Mouse (Mus musculus): ENCODE results near the gene Snrnp70. TPM values are rescaled to one million over a fixed set of nuclear protein-coding genes. Genes with fewer than 3 reads are reported as not detected.

Snrnp70 gene
- total RNA-seq, 2 experiments from 2014 or later, result 453 to 460 TPM

GRCm38 (mm10) chr7:45339410-45340065 lies 56.0 kb downstream of the Snrnp70 start:
- intact Hi-C loops (cut with DNase I), result no loop called here
- peak; percentile 84 for DNase-seq

DNA sequence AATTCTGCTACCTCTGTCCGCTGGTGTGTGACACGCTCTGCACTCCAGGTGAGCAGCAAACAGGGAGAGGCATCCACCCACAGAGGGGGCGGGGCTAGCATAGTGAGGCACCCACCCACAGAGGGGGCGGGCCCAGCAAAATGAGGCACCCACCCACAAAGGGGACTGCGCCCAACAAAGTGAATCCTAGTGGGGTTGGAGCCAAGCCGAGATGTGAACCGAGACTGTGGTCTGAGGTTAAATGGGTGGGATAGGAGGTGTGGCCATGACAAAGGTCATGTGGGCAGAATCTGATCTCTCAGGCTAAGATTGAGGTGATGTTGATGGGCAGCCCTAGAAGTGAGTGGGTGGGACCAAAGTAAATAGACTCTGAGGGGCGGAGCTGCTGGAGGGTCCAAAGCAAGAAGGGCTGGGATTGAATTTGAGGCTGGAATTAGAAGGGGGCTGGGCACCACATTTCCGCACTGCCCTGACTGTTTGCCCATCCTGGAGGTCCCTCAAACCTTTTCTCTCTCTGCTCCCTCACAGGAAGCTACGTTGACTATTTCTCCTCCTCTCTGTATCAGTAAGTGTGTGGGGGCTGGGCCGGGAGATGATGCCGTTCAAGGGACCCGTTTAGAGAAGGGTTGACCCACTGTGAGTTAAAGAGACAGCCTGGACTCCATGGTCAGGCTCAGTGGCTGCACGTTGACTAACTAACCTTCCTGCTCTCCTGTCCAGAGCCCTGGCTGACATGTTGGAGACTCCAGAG lies 57.2 kb downstream of the Snrnp70 start:
- intact Hi-C loops (cut with DNase I), result no loop called here
- DNase-seq, result peak; percentile 29

DNA sequence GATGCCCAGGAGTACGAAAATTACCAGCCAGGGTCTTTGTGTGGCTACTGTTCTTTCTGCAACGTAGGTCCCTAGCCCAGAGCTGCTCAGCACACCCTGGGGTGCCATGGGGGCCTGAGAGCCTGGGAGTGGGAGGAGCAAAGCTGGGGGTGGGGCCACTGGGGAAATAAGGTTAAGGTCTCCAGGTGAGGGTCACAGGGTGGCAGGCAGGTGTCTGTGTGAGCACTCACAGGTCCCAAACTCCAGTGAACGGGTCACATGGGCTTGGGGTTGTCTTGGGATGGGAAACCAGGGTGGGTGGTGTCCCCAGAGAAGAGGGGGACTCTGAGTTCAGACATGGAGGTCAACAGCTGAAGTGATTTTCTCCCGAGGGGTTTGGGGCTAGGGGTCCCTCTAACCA lies 58.1 kb downstream of the Snrnp70 start:
- DNase-seq, result no peak
- intact Hi-C loops (cut with DNase I), result no loop called here

DNA sequence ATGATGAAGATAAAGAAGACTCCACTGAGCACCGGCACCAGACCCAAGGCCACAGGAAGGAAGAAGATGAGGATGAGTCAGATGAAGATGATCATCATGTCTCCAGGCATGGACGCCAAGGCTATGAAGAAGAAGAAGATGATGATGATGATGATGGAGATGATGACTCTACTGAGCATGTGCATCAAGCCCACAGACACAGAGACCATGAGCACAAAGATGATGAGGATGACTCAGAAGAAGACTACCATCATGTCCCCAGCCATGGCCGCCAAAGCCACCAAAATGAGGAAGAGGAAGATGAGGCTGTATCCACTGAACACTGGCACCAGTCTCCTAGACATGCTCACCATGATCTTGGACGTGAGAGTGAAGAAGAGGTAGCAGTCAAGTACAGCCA lies 59.2 kb downstream of the Snrnp70 start:
- intact Hi-C loops (cut with DNase I), result no loop called here

GRCm38 (mm10) chr7:45335056-45335455 lies 60.5 kb downstream of the Snrnp70 start, which contains the start of gene Hrc:
Hrc (plus strand) TSS chr7:45335290.
- DNase-seq, result no peak
- intact Hi-C loops (cut with DNase I), result no loop called here

More for the DNA sequence above, 59.2 kb downstream of the Snrnp70 start:
- DNase-seq, result no peak

- DNase-seq, result no peak
- intact Hi-C loops (cut with DNase I), result no loop called here
These were observed 60.9 kb downstream of the Snrnp70 start for GRCm38 (mm10) chr7:45334605-45335004.

GRCm38 (mm10) chr7:45333431-45333982 lies 62.0 kb downstream of the Snrnp70 start, which contains the start of gene Trpm4:
Trpm4 (minus strand) TSS chr7:45333780.
- peak; percentile 79 for DNase-seq
- intact Hi-C loops (cut with DNase I), result no loop called here

- intact Hi-C loops (cut with DNase I), result no loop called here
- peak; percentile 37 for DNase-seq
These were observed 62.7 kb downstream of the Snrnp70 start for GRCm38 (mm10) chr7:45332685-45333425.

DNA sequence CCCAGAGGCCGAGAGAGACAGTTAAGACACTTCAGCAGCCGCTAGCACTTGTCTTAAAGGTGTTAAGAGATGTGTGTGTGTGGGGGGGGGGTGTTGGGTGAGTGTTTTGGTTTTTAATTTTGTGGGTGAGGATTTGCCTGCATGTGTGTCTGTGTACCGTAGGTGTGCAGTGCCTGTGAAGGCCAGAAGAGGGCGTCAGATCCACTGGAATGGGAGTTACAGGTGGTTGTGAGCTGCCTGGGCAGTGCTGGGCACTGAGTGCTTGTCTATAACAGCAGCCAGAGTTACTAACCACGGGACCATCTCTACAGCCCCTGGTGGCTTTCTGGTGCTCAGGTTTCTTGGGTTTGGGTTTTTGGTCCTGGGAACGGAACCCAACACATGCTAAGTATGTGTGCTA lies 64.0 kb downstream of the Snrnp70 start:
- intact Hi-C loops (cut with DNase I), result no loop called here

DNA sequence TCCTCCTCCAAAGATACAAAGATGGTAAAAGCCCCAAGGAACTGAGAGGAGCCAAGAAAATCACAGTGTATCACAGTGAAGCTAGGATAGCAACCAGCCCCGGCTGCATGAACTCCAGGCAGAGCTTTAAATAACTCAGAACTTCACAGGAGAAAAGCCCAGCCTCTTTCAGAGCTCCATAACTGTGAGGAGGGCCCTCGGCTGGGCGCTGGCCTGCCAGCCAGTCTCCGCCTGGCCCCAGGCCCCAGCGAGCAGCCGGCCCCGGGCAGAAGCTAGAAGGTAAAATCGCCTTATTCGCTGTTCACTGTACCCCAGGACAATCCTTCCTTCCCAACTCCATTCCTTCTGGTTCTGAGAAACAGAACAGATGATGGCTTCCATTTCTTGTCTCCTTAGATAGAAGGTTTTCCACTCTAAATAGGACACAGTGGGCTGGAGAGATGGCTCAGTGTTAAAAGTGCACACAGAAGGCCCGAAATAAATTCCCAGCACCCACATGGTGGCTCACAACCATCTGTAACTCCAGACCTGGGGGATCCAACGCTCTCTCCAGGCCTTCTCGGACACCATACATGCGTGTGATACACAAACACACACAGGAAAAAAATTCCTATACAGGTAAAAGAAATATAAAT lies 66.6 kb downstream of the Snrnp70 start:
- no peak for DNase-seq
- intact Hi-C loops (cut with DNase I), result no loop called here

More for the DNA sequence above, 64.0 kb downstream of the Snrnp70 start:
- no peak for DNase-seq

Other genes with a start within 250 kb of the Snrnp70 start
- 100 to 1,000 TPM; 100 to 101 TPM for gene Pih1d1, start 241.4 kb downstream of the Snrnp70 start, total RNA-seq (2021)
- gene Aldh16a1, start 241.2 kb downstream of the Snrnp70 start, total RNA-seq (2021), result 10 to 100 TPM; 16.7 to 16.9 TPM
- 100 to 1,000 TPM; 267 to 292 TPM for gene Slc17a7, start 231.8 kb downstream of the Snrnp70 start, total RNA-seq (2021)
- under 1 TPM in 1 of 2 experiments, not detected in 1; 0.38 TPM for gene Gfy, start 216.2 kb downstream of the Snrnp70 start, total RNA-seq (2021)
- gene Pth2, start 214.7 kb downstream of the Snrnp70 start, total RNA-seq (2021), result not detected
- gene Ccdc155, start 190.8 kb downstream of the Snrnp70 start, total RNA-seq (2021), result 1 to 10 TPM; 1.1 to 1.9 TPM
- 10 to 100 TPM; 14.5 to 18.3 TPM for gene Dkkl1, start 183.6 kb downstream of the Snrnp70 start, total RNA-seq (2021)
- gene Tead2, start 180.0 kb downstream of the Snrnp70 start, total RNA-seq (2021), result 10 to 100 TPM; 15.1 to 17.6 TPM
- gene Cd37, start 156.6 kb downstream of the Snrnp70 start, total RNA-seq (2021), result 1 to 10 TPM; 2.5 to 2.6 TPM
- gene Slc6a16, start 154.7 kb downstream of the Snrnp70 start, total RNA-seq (2021), result 1 to 10 TPM; 1.2 to 1.8 TPM
- not detected for gene Slc6a21, start 118.2 kb downstream of the Snrnp70 start, total RNA-seq (2021)
- gene Trpm4, start 62.0 kb downstream of the Snrnp70 start, total RNA-seq (2021), result 10 to 100 TPM; 32.1 to 33.8 TPM
- gene Hrc, start 60.5 kb downstream of the Snrnp70 start, total RNA-seq (2021), result under 1 TPM; 0.36 to 0.38 TPM
- 100 to 1,000 TPM; 106 to 108 TPM for gene Ppfia3, start 28.7 kb downstream of the Snrnp70 start, total RNA-seq (2021)
- 10 to 100 TPM; 60.4 to 68.3 TPM for gene Lin7b, start 25.2 kb downstream of the Snrnp70 start, total RNA-seq (2021)
- gene Kcna7, start 9.9 kb upstream of the Snrnp70 start, total RNA-seq (2021), result under 1 TPM in 1 of 2 experiments, not detected in 1; 0.16 TPM
- gene Ntf5, start 18.0 kb upstream of the Snrnp70 start, total RNA-seq (2021), result under 1 TPM in 1 of 2 experiments, not detected in 1; 0.30 TPM
- gene Lhb, start 25.1 kb upstream of the Snrnp70 start, total RNA-seq (2021), result not detected
- gene Gys1, start 39.1 kb upstream of the Snrnp70 start, total RNA-seq (2021), result 10 to 100 TPM; 17.8 to 18.7 TPM
- gene Ruvbl2, start 42.4 kb upstream of the Snrnp70 start, total RNA-seq (2021), result 10 to 100 TPM; 54.2 to 60.3 TPM
- 100 to 1,000 TPM; 708 to 725 TPM for gene Ftl1, start 64.1 kb upstream of the Snrnp70 start, total RNA-seq (2021)
- gene Bax, start 71.2 kb upstream of the Snrnp70 start, total RNA-seq (2021), result 100 to 1,000 TPM; 116 to 119 TPM
- under 1 TPM; 0.22 to 0.24 TPM for gene Tulp2, start 86.1 kb upstream of the Snrnp70 start, total RNA-seq (2021)
- gene Gm45808, start 91.1 kb upstream of the Snrnp70 start, total RNA-seq (2021), result not detected
- gene Dhdh, start 93.1 kb upstream of the Snrnp70 start, total RNA-seq (2021), result 1 to 10 TPM; 2.6 to 3.2 TPM
- 100 to 1,000 TPM; 110 to 116 TPM for gene Nucb1, start 114.7 kb upstream of the Snrnp70 start, total RNA-seq (2021)
- 10 to 100 TPM; 19.0 to 24.6 TPM for gene Ppp1r15a, start 130.5 kb upstream of the Snrnp70 start, total RNA-seq (2021)
- gene Plekha4, start 130.6 kb upstream of the Snrnp70 start, total RNA-seq (2021), result 1 to 10 TPM in 1 of 2 experiments, under 1 TPM in 1; 0.90 to 2.7 TPM
- not detected for gene Hsd17b14, start 159.2 kb upstream of the Snrnp70 start, total RNA-seq (2021)
- 10 to 100 TPM; 22.9 to 25.3 TPM for gene Bcat2, start 174.4 kb upstream of the Snrnp70 start, total RNA-seq (2021)
- gene Fgf21, start 219.7 kb upstream of the Snrnp70 start, total RNA-seq (2021), result not detected
- gene Fut1, start 221.5 kb upstream of the Snrnp70 start, total RNA-seq (2021), result under 1 TPM in 1 of 2 experiments, not detected in 1; 0.14 TPM
- under 1 TPM in 1 of 2 experiments, not detected in 1; 0.20 TPM for gene Izumo1, start 226.1 kb upstream of the Snrnp70 start, total RNA-seq (2021)
- 10 to 100 TPM; 23.5 to 25.1 TPM for gene Rasip1, start 231.7 kb upstream of the Snrnp70 start, total RNA-seq (2021)
- gene Mamstr, start 244.2 kb upstream of the Snrnp70 start, total RNA-seq (2021), result 1 to 10 TPM; 1.7 to 2.6 TPM